Comparison of ENCODE assay signal across 11 mouse cellular contexts in genomic region chr12:72014355-72014776, GRCm38 (mm10). TPM values are rescaled to one million over a fixed set of nuclear protein-coding genes. Genes with fewer than 3 reads are reported as not detected.
DNase-seq lines count a peak whose midpoint lies in the region; ATAC-seq and TF ChIP-seq lines count a peak whose summit lies in the region.
"Had no signal": no experiment of that assay in that cellular context is flagged by ENCODE, and none has a peak within 500 bp of the region (broad histone marks: within the 10 kb centered on the region; RNA-seq: fewer than 3 reads in every experiment).

No protein-coding gene starts in this region.

- H3K36me3 ChIP-seq in embryonic facial prominence, embryonic 13.5 days: no peaks in the 10 kb centered on the region
- no peaks in the 10 kb centered on the region for H3K36me3 ChIP-seq in embryonic facial prominence, embryonic 10.5 days (replicated peaks)
- no peaks in the 10 kb centered on the region for H3K36me3 ChIP-seq in midbrain, postnatal 0 days (ENCODE audit: insufficient read depth, low read length)

- no peaks in the 10 kb centered on the region for H3K9me3 ChIP-seq in embryonic facial prominence, embryonic 13.5 days
- H3K9me3 ChIP-seq in embryonic facial prominence, embryonic 10.5 days: no peaks in the 10 kb centered on the region
- no peaks in the 10 kb centered on the region for H3K9me3 ChIP-seq in midbrain, postnatal 0 days (ENCODE audit: low read length)

- no peak for DNase-seq in embryonic facial prominence, embryonic 10.5 days (ENCODE audit: low spot score)
- peak; percentile 26 for DNase-seq in kidney, postnatal 14 days
- DNase-seq in kidney, adult 11 months: no peak
- DNase-seq in midbrain, postnatal 0 days (ENCODE audit: low spot score): no peak
- no peak for DNase-seq in urinary bladder, postnatal 36 days (ENCODE audit: low spot score in 2 of 2)
- DNase-seq in thymus, postnatal 0 days (ENCODE audit: low spot score): no peak
- DNase-seq: adrenal gland, postnatal 25 days; right cerebral cortex, postnatal 25 days had no signal

- 39% methylated on average over 10 of the region's 10 CpGs for WGBS in embryonic facial prominence, embryonic 13.5 days
- 74% methylated on average over 10 of the region's 10 CpGs for WGBS in embryonic facial prominence, embryonic 10.5 days
- WGBS in midbrain, postnatal 0 days: 49% methylated on average over 10 of the region's 10 CpGs

- H3K27me3 ChIP-seq in embryonic facial prominence, embryonic 13.5 days: no peaks in the 10 kb centered on the region
- no peaks in the 10 kb centered on the region for H3K27me3 ChIP-seq in embryonic facial prominence, embryonic 10.5 days (replicated peaks; ENCODE audit: low read depth, poor library complexity, severe bottlenecking)
- H3K27me3 ChIP-seq in midbrain, postnatal 0 days (ENCODE audit: insufficient read depth, low read length): no peaks in the 10 kb centered on the region

- TF ChIP-seq CTCF in midbrain, postnatal 0 days (IDR thresholded peaks at IDR 0.05): no peak

- H3K4me1 ChIP-seq in embryonic facial prominence, embryonic 13.5 days: peaks cover 16% of the 10 kb centered on the region
- H3K4me1 ChIP-seq in embryonic facial prominence, embryonic 10.5 days: no peaks in the 10 kb centered on the region
- H3K4me1 ChIP-seq in midbrain, postnatal 0 days (ENCODE audit: insufficient read depth, low read length): no peaks in the 10 kb centered on the region

- peak overlapping the region; percentile 46; the same call in 1 of the 2 replicates for H3K9ac ChIP-seq in embryonic facial prominence, embryonic 13.5 days
- H3K9ac ChIP-seq in midbrain, postnatal 0 days (replicated peaks; ENCODE audit: low read length, poor library complexity, severe bottlenecking): 0 out of 2 replicates have a peak overlapping the region, but pooled peaks have one; percentile 5

- no peak overlapping the region for H3K4me3 ChIP-seq in embryonic facial prominence, embryonic 13.5 days
- no peak overlapping the region for H3K4me3 ChIP-seq in embryonic facial prominence, embryonic 10.5 days
- no peak overlapping the region for H3K4me3 ChIP-seq in midbrain, postnatal 0 days (ENCODE audit: low read depth, low read length)

- H3K4me2 ChIP-seq in embryonic facial prominence, embryonic 13.5 days: peak overlapping the region; percentile 37
- H3K4me2 ChIP-seq in midbrain, postnatal 0 days (ENCODE audit: low read depth, low read length, poor library complexity, severe bottlenecking): no peak overlapping the region; the same call in 1 of the 2 replicates

- peak overlapping the region; percentile 71 for H3K27ac ChIP-seq in embryonic facial prominence, embryonic 13.5 days
- H3K27ac ChIP-seq in embryonic facial prominence, embryonic 10.5 days (replicated peaks): no peak overlapping the region
- H3K27ac ChIP-seq in midbrain, postnatal 0 days (ENCODE audit: low read depth, low read length): no peak overlapping the region
- H3K27ac ChIP-seq: macrophage had no signal

- no peak for ATAC-seq in embryonic facial prominence, embryonic 13.5 days (ENCODE audit: insufficient number of reproducible peaks, insufficient read depth, low FRiP score, low TSS enrichment, low read depth)
- peak; percentile 95 for ATAC-seq in granulocyte monocyte progenitor cell, adult 5-6 weeks (replicated peaks; ENCODE audit: poor library complexity, severe bottlenecking)
- no peak for ATAC-seq in midbrain, postnatal 0 days (ENCODE audit: low FRiP score)

RNA-seq across cellular contexts. Expression of gene Gpr135, which starts 56.6 kb away (rescaled TPM):
- 0.97 and 1.2 TPM in 2 replicates for polyA plus RNA-seq in embryonic facial prominence, embryonic 13.5 days (2015; fragmentation: Nextera tagmentation; extraction: Ambion mirVana)
- 0.38 and 0.76 TPM in 2 replicates for polyA plus RNA-seq in embryonic facial prominence, embryonic 10.5 days (2016; fragmentation: Nextera tagmentation; extraction: Ambion mirVana)
- not detected in 2 replicates for total RNA-seq in granulocyte monocyte progenitor cell, adult 5-6 weeks (2014; fragmentation: Nextera tagmentation)
- total RNA-seq in granulocyte monocyte progenitor cell, adult 5-6 weeks (2017): 0.21 TPM in 1 of 2 replicates, not detected in the other
- 23.4 and 23.5 TPM in 2 replicates for total RNA-seq in midbrain, postnatal 0 days (2014; rRNA removed)
- 11.3 and 12.8 TPM in 2 replicates for polyA plus RNA-seq in midbrain, postnatal 0 days (2015; fragmentation: Nextera tagmentation; extraction: Ambion mirVana)
- polyA plus RNA-seq in thymus, postnatal 0 days (2015; fragmentation: Nextera tagmentation; extraction: Ambion mirVana): 0.04 and 0.08 TPM in 2 replicates
- polyA plus RNA-seq: macrophage had no signal
